Mouse (Mus musculus): Measurements from ENCODE around the gene Nbea. TPM values are rescaled to one million over a fixed set of nuclear protein-coding genes. Genes with fewer than 3 reads are reported as not detected.

Gene Nbea
- total RNA-seq, 2 experiments from 2014 or later, result 13.6 to 14.8 TPM

DNA sequence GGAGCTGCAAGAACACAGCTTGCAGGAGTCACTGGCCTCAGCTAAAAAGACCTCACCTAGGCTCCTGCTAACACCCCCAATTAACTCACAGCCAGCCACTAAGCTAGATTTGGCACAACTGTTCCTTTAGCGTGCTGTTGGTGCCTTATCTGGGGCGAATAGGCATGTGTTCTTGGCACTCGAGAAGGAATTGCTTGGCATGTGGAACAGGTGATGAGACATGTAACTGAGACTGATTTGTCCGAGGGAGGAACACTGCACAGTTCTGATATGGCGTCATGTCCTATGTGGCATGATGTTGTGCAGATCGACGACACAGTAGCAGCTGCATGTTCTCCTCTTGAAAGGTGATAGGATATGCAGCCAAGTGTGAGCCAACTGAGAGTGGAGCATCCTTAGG, 331.0 kb downstream of the Nbea start:
- DNase-seq (ENCODE audit: low spot score), result no peak
- intact Hi-C loops (cut with DNase I), result no loop called here

DNA sequence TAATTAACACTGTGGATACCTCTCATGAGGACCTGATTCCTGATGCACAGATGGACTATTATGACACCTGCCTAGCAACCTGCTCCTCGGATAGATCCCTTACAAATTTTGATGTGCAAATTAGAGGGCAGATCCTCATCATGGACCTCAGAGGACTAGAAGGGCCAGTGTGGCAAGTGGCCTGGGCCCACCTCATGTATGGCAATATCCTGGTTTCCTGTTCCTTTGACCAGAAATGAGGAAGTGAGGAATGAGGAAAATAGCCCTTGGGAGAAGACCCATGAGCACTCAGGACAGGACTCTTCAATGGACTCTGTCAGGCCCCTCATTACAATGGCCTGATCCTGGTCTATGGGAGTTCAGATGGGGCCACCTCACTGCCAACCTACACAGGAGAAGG, 336.4 kb downstream of the Nbea start:
- intact Hi-C loops (cut with DNase I), result no loop called here
- no peak for DNase-seq (ENCODE audit: low spot score)

DNA sequence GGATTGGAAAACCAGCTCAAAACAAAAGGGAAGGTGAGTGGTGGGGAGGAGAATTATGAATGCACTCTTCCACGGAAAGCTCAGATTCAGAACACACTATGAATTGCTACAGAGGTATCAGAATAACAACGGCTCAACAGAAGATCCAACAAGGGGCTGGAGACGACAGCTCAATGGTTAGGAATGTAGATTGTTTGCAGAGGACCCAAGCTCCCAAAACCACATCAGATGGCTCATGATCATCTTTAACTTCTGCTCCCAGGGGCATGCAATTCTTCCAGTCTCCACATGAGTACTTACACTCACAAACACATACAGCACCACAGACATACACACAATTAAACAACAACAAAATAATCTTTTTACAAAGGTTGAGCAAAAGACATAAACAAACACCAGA, 346.3 kb downstream of the Nbea start:
- intact Hi-C loops (cut with DNase I), result no loop called here
- DNase-seq (ENCODE audit: low spot score), result no peak

DNA sequence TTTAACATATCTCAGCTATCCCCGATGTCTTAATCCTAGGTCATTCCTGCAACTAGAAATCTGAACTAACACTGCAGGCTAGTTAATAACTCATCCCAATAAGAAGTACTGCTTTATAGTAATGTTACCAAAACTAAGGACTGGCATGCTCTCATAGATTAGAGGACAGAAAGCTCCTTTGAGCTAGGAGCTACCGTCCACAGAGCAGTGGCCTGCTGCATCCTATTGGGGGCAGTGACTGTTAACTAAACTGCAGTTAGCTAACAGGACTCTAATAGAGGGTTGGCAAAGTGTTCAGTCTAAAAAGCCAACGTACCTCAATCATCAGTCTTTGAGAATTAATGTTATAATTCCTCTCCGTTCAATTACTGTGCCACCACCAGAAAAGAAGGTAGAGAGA, 348.3 kb downstream of the Nbea start:
- no peak for DNase-seq (ENCODE audit: low spot score)
- intact Hi-C loops (cut with DNase I), result no loop called here

DNA sequence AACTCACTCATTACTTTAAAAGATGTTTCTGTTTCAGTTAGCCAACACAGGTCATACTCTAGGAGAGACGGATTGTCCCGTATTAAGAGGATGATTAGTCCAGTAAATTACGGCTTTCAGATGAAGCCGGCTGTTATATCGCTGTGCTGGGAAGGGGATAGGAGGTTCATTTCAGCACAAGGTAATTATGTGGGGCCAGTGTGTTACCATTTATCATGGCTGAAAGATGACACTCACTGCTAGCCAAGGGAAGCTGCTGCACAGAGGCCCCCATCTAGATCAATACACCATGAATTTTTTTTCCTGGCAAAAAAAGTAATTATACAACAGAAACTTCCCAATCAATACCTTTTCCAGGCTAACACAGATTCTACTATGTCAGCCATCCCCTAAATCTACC, 353.3 kb downstream of the Nbea start:
- DNase-seq (ENCODE audit: low spot score), result no peak
- intact Hi-C loops (cut with DNase I), result no loop called here

DNA sequence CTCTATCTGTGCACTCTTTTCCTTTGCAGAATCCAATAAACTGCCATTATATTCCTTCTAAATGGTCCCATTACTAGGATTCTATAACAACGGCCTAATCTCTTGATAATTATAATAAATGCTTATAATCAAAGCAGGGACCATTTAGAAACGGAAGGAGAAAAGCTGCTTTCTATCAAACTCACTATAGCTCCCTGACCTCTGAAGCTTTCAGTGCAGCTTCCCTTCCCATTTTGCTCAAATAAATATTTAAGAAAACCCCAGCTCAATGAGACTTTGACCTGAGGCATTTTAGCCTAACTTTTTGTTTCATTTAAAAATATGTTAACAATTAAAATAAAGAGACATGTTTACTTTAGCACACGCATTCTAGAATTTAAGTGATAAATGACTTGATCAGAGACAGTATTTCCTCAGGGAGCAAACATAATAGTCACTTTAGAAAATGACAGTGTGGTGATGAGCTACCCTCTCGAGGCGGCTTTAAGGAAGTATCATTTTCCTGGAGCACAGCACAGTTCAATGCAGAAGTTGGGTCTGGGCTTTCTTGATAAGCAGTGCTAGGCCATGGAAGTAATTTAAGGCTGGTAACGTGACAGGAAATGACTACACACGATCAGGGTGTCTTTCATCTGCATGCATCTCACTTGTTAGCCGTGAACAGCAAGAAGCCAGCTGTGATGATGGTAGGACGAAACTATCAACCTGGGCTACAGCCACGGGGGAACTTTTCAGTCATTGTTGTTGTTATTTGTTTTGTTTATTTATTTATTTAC, 354.8 kb downstream of the Nbea start:
- intact Hi-C loops (cut with DNase I), result no loop called here
- DNase-seq (ENCODE audit: low spot score), result no peak

DNA sequence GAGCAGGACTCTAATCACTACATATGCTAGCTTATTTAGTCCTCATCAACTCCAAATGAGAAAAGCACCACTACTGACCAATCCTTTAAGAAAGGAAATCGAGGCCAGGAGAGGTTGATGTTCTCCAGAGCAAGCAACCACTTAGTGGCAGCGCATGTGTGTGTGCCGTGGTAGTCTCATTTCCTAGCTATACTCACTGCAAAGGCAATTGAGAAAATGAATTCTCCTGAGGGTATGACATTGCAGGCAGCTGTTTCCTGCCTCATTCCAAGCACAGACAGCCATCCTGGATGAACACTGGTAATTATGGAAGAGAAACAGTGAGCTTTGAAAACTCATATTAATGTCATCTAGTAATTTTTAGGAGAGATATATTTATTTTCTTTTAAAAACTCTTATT, 358.6 kb downstream of the Nbea start:
- DNase-seq (ENCODE audit: low spot score), result no peak
- intact Hi-C loops (cut with DNase I), result no loop called here

DNA sequence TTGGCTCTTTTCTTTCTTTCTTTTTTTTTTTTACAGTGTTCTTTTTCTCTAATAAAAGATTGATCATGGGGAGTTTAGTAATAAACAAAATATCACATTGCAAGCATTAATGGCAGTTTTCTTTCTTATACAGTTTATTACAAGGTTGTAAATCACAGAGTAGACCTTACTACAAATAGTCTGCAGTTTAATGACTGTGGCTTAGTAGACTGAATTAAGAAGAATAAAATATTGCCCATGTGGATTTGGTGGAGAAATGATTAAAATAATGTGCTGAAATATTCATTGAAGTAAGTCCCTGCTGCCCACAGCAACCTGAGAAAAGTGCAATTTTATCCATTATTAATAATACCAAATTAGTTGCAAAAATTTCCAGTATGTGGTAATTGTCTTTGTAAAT, 363.9 kb downstream of the Nbea start:
- intact Hi-C loops (cut with DNase I), result no loop called here
- no peak for DNase-seq (ENCODE audit: low spot score)

DNA sequence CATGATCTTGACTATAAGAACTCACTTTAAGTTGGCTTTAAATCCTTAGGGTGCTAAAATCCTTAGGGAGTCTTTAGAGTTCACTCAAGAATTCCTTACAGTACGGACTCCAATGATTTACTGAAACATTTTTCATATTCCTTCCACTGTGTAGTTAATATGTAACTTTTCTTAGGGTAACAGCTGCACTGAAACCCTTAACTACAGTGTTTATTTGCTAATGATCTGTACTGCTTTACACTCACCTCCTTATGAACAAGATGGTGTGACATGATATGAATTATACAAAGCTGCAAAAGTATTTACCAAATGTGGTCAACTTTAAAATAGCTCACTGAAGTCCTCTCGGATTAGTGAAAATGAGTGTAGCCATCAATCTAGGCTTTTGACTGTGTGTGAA, 365.4 kb downstream of the Nbea start:
- intact Hi-C loops (cut with DNase I), result no loop called here

DNA sequence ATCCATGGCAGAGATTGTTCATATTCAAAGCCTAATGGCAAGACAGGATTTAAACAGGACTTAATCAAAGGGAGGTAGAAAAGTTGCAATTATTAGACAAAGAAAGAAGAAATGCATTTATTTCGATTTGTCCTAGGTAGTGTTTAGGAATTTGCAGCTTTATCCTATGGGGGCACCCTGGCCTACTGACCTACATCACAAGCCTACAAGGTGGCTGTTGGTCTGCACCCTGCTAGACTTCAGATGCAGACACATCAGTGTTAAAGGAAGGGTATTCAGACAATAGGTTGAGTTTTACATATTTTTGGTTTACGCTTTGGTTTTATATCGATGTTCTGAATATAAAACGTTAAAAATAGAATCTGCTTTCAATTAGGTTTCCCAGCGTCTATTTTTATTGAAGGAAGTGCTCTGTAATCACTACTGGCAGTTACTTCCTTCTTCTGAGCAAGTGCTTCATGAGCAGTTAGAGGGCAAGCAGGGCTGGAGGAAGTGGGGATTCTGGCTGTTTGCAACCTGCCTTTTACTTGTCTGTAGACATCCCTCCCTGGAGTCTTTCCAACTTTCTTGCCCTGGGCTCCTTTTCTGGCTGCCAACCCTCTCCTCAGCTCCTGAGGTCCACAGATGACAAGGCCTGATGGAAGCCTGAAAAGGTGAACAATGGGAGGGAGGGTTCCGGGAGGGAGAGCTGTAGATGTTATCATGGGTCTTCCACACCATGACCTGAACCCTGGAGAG, 366.7 kb downstream of the Nbea start:
- intact Hi-C loops (cut with DNase I), result no loop called here
- DNase-seq (ENCODE audit: low spot score), result no peak

More for the DNA sequence above, 365.4 kb downstream of the Nbea start:
- DNase-seq (ENCODE audit: low spot score), result no peak

DNA sequence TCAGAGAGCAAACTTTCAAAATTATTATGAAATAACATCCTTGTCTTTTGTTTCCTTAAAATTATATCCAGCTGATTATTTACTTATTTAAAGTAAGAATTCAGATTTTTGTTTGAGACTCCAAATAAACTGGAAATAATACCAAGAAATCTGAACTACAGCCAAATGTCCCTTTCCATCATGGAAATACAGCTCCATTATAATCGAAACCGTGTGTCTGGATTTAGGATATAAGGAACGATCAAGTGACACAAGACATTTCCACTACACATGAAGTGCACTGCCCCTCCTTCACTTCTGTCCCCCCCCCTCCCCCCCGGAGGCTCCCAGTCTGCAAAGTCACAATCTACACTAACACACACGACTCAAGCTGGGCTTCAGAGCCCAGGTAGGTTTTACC, 367.4 kb downstream of the Nbea start:
- no peak for DNase-seq (ENCODE audit: low spot score)
- intact Hi-C loops (cut with DNase I), result no loop called here

DNA sequence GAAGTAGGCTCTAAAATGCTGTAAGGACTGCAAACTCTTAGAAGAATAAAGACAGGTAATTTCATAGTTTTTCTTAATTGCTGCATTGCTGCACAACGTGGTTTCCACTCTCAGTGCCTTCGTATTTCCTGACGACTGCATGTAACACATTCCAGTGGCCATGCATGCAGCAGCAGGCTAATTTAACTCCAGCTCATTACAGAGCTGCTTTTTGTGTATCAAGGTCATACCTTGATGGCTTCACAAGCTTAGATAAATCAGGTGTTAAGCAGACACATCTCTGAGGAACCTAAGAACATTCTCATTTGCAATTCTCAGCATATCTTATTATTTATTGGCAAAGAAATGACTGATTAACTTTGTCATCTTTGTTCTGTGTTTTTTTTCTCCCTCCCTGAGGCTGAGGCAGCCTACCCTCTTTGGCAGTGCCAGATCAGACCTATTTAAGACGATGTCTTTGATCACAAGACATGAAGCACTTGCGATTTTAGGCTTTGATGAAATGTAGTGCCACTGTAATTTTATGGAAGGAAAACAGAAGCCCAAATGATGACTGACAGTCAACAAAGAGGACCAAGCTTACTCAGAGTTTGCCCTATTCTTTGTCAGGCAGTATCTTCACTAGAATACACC, 368.4 kb downstream of the Nbea start:
- DNase-seq (ENCODE audit: low spot score), result no peak
- intact Hi-C loops (cut with DNase I), result no loop called here

DNA sequence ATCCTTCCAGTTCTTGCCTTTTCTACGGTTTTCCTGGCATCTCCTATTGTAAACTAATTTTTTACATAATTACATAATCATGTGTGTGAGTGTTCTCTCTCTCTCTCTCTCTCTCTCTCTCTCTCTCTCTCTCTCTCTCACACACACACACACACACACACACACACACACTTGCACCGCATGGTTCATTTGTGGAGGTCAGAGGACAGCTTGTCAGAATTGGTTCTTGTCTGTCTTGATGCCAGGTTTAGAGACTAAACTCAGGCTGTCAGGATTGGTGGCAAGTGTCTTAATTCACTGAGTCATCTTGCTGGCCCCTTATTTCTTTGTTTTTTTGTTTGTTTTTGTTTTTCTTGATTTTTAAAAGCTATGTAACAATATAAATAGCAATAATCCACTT, 388.7 kb downstream of the Nbea start:
- intact Hi-C loops (cut with DNase I), result no loop called here
- DNase-seq (ENCODE audit: low spot score), result no peak

DNA sequence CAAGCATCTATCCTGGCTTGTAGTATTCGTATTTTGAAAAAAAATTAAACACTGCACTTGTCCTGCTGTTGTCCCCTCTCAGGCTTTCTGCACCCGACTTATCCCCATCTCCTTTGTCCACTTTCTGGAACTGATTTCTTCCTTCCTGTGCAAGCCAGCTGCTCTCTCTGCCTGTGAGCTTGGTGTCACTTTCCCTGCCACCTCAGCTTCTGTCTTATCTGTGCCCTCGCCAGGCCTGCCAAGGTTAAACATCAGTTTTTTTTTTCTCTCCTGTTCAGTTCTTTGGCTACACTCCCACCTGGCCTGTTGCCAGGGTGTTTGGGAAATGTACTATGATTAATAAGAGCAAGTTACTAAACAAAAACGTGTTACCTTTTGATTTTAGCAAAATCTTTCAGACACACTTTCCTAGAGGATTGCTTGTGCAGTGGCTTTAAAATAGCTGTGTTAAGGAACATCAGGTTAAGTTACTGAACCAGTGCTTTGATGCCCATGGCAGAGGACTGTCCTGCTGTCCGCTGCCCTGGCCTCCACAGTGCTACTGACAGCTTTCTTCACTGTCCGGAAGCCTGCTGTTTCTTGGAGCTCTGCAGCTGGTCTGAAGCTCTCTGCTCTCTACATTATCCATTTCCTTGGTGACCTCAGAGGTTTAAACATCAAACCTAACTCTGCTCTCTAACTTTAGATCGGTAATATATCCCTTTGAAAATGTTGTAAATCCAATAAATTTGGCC, 389.5 kb downstream of the Nbea start:
- DNase-seq (ENCODE audit: low spot score), result peak; percentile 37
- intact Hi-C loops (cut with DNase I), result no loop called here

DNA sequence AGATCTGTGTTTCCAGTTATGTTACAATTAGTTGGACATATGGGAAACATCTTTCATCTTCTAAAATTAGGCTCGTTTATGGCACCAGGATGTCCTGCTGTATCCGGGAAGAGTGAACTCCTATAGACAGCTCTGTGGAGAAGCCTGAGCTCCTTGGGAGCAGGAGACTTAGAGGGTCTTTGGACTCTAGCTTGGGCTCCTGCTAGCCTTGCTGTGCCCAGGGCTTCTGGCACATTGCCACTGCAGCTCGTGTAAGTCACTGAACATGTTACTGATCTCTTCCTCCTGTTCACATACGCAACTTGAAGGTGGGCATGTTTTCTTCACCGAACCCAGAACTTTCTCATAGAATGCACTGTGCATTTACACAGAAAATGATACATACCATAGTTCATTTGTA, 391.2 kb downstream of the Nbea start:
- intact Hi-C loops (cut with DNase I), result no loop called here
- no peak for DNase-seq (ENCODE audit: low spot score)

DNA sequence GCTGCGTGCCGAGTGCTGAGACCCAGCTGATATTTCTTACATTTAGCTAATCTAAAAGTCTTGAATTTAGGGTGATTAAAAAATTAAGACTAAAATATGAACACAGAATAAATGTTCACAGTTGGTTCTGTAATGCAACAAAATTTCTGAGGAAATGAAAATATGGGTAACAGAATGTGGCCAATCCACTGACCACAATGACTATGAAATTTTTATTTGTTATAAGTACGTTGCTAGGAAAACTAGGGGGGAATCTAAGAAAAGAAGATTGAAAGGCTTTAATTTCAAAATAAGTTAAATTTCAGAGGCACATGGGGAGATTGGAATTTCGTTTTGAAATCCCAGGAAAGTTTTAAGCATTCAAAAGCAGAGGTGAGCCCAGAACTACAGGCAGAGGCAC, 392.9 kb downstream of the Nbea start:
- no peak for DNase-seq (ENCODE audit: low spot score)
- intact Hi-C loops (cut with DNase I), result no loop called here

DNA sequence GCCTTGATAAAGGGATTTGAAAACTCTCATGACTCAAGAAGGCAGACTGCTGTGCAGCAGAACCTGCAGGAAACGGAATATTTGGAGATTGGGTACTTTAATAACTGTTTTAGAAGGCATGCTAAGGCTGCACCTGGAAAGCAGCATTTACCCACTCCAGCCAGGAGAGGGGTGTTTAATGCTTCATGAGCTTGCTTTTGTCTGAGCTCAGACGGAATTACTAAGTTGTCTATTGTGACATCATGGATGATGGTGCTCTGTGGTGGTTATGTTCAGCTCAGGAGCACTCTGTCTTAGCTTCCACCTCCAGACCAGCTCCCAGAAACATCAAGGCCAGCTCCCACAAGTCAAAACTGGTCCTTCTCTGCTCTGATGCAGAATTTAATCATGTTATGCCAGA, 393.6 kb downstream of the Nbea start:
- intact Hi-C loops (cut with DNase I), result no loop called here
- no peak for DNase-seq (ENCODE audit: low spot score)

DNA sequence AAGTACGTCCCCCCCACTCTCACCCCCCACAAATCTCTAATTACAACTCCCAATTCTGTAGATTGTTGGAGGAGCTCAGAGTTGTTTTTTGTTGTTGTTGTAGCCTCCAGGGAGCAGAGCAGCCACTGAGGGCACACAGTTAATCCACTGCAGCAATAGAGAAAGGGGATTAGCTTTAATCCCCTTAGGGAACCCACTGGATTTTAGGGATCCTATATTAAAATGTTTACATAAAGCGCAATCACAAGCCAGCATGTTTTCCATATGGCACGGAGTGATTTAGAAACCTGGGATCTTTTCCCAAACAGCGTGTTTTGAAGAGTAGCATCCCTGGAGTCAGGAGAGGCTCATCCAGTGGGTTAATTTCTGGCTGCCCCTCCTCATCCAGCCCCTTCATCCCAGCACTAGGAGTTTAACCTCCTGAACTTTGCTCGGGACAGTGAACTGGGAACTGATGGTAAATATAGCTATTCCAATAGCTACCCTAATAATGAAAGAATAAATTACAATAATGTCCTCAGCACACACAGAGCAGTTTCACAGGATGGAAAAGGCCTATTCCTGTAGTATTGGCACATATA, 394.8 kb downstream of the Nbea start:
- DNase-seq (ENCODE audit: low spot score), result no peak
- intact Hi-C loops (cut with DNase I), result no loop called here

DNA sequence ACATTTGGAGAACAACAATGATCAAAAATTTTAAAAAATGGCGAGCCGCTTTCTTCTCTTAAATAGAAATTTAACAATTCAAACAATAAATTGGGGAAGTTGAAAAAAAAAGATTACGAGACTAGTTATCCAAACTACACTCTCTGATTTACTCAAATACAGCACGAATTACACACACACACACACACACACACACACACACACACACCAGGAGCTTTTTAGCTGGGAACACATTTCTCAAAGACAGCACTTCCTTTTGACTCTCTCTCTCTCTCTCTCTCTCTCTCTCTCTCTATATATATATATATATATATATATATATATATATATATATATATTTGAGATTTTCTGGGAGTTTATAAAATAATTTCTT, 395.3 kb downstream of the Nbea start:
- DNase-seq (ENCODE audit: low spot score), result no peak

DNA sequence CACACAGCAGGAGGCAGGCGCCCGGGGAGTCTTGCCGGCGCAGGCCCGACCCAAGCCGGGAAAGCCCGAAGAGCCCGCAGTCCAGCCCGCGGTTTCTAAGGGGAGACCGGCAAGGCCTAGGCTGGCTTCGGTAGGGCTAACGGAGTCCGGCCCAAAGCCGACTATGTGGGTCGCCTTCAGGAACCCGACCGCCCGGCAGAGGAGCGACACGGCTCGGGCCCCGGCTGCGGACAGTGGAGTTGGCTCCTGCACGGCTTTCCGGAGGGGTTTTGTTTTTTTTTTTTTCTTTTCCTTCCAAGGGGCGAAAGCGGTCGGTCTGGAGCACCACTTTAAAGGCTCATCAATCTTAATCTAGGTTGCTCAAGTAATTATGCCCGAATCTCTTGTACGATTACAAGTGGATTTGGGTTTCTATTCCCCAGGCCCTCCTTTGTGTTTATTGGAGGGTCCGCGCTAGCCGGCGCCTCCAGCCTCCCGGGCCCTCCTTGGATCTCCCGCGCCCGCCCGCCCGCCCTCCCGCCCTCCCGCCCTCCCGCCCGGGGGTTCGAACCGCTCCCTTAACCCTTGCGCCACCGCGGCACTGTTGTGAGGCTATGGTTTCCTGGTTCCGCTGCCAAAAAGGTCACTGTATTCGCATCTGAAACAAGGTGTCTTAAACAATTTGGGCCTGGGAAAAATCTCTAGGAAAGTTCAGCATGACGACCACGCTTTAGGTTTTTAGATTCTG, 395.9 kb downstream of the Nbea start:
- intact Hi-C loops (cut with DNase I), result no loop called here
- peak; percentile 23 for DNase-seq (ENCODE audit: low spot score)

More for the DNA sequence above, 395.3 kb downstream of the Nbea start:
- intact Hi-C loops (cut with DNase I), result no loop called here

Data from heart, postnatal 25 days (tissue).